Mouse (Mus musculus): ENCODE results near the gene Il1rap. TPM values are rescaled to one million over a fixed set of nuclear protein-coding genes. Genes with fewer than 3 reads are reported as not detected.

Gene Il1rap
- polyA plus RNA-seq, 1 experiment from 2014 or later, result 7.8 TPM

DNA sequence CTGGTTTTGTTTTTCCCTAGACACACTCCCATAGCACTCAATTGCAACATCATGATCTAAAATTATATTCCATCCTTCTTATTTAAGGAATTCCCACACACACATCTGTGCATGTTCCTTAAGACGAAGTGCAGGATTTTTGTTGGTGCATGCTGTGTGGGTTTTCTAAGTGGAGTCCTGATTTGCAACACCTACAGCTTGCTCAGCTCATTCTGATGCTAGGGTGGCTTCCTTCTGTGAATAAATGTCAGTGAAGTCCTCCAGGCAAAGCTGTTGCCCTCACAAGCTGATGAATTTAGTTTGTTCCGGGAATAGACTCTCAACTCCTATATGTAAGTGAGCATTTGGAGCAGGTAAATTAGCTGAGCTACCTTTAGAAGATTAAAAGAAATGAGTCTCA lies 194.5 kb downstream of the Il1rap start:
- no peaks in the 10 kb centered on the region for H3K36me3 ChIP-seq
- no peaks in the 10 kb centered on the region for H3K9me3 ChIP-seq
- H3K27ac ChIP-seq (replicated peaks), result no peak overlapping the region
- no peaks in the 10 kb centered on the region for H3K27me3 ChIP-seq
- no peak overlapping the region for H3K9ac ChIP-seq (replicated peaks)
- H3K4me1 ChIP-seq, result no peaks in the 10 kb centered on the region
- H3K4me3 ChIP-seq, result no peak overlapping the region
- ATAC-seq (ENCODE audit: low FRiP score, low read depth), result no peak
- H3K4me2 ChIP-seq (replicated peaks), result no peak overlapping the region
- 84% methylated on average over 2 of the region's 2 CpGs for WGBS

DNA sequence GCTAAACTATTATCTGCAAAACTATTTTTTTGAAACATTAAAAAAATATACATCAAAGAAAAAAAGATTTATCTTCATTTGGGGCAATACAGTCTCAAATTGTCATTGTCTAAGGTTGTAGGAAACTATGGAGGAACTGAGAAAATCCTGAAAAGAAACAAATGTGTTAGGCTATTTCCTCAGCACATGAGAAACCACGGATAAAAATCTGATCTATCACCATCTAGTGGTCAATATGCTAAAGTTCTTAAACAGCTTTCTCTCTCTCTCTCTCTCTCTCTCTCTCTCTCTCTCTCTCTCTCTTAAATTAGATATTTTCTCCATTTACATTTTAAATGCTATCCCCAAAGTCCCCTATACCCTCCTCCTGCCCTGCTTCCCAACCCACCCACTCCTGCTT lies 195.6 kb downstream of the Il1rap start:
- Histone ChIP-seq H3K27ac (replicated peaks) (no peak overlapping the region), H3K9ac (replicated peaks) (no peak overlapping the region), H3K4me1 (no peaks in the 10 kb centered on the region), H3K36me3 (no peaks in the 10 kb centered on the region), H3K4me2 (replicated peaks) (no peak overlapping the region), H3K27me3 (no peaks in the 10 kb centered on the region), H3K4me3 (no peak overlapping the region), H3K9me3 (no peaks in the 10 kb centered on the region)
- no peak for ATAC-seq (ENCODE audit: low FRiP score, low read depth)
- 21% methylated on average over 1 of the region's 1 CpGs for whole genome bisulfite sequencing

Other genes starting within 250 kb of the Il1rap start
- gene Cldn1, start 209.9 kb upstream of the Il1rap start, polyA plus RNA-seq (2016; fragmentation: Nextera tagmentation; extraction: Ambion mirVana), result 2.9 and 3.0 TPM in 2 replicates
- gene Cldn16, start 118.6 kb upstream of the Il1rap start, polyA plus RNA-seq (2016; fragmentation: Nextera tagmentation; extraction: Ambion mirVana), result not detected in 2 replicates
- gene Tmem207, start 54.9 kb upstream of the Il1rap start, polyA plus RNA-seq (2016; fragmentation: Nextera tagmentation; extraction: Ambion mirVana), result 0.34 TPM in 1 of 2 replicates, not detected in the other

Measured in midbrain, embryonic 12.5 days (tissue).